Mouse (Mus musculus) liver, embryonic 16.5 days (tissue): ENCODE measurements around the gene Rad1. TPM values are rescaled to one million over a fixed set of nuclear protein-coding genes. Genes with fewer than 3 reads are reported as not detected.
"Not testable (repeated sequence)": the region's sequence is repeated elsewhere in the genome, so short reads cannot be mapped to it uniquely, and the experiment has no call there.

ENCODE experiments used
- ATAC-seq: fragments of 200-750 bp; cut with Nextera tagmentation; 2 replicates; pipeline ENCODE4 v1.8.0; 2017; ENCODE audit warnings: low read depth, mild to moderate bottlenecking, moderate number of reproducible peaks, moderate library complexity
- H3K27ac ChIP-seq: fragments of 300-500 bp; sonication (generic); 2 replicates; pipeline ENCODE4 v1.5.1; 2014; ENCODE audit warnings: mild to moderate bottlenecking, low read length
- H3K27me3 ChIP-seq: fragments of 300-500 bp; sonication (generic); 2 replicates; pipeline ENCODE4 v1.6.1; 2014; ENCODE audit warnings: low read depth, low read length, mixed read lengths; ENCODE audit not compliant: control insufficient read depth, insufficient read depth
- H3K36me3 ChIP-seq: fragments of 300-500 bp; sonication (generic); 2 replicates; pipeline ENCODE4 v1.6.1; 2014; ENCODE audit warnings: mild to moderate bottlenecking; ENCODE audit not compliant: control insufficient read depth, insufficient read depth
- H3K4me1 ChIP-seq: fragments of 300-500 bp; sonication (generic); 2 replicates; pipeline ENCODE4 v1.6.1; 2014; ENCODE audit warnings: low read depth, low read length, mixed read lengths; ENCODE audit not compliant: control insufficient read depth
- H3K4me2 ChIP-seq: fragments of 300-500 bp; sonication (generic); 2 replicates; pipeline ENCODE4 v1.6.1; 2014; ENCODE audit warnings: low read depth, low read length, mixed read lengths
- H3K4me3 ChIP-seq: fragments of 300-500 bp; sonication (generic); 2 replicates; pipeline ENCODE4 v1.5.1; 2014; ENCODE audit warnings: low read depth, mild to moderate bottlenecking, low read length
- H3K9ac ChIP-seq: fragments of 300-500 bp; sonication (generic); 2 replicates; pipeline ENCODE4 v1.6.1; 2014; ENCODE audit warnings: low read depth, low read length
- H3K9me3 ChIP-seq: fragments of 300-500 bp; sonication (generic); replicated peaks from 2 replicates; pipeline ENCODE4 v1.6.1; 2016; ENCODE audit warnings: low read length; ENCODE audit not compliant: control insufficient read depth
- WGBS: fragments of 180-500 bp; shearing (Covaris S2); extraction: QIAGEN DNeasy Blood & Tissue Kit; methylation state at CpG from one replicate; pipeline ENCODE4 v1.1.7; 2014; ENCODE audit not compliant: insufficient replicate concordance; 5-methylcytosine and 5-hydroxymethylcytosine counted together
- polyA plus RNA-seq: library from polyadenylated mRNA; unstranded; fragments of >200 nt; fragmentation: Nextera tagmentation; extraction: Ambion mirVana; gene quantifications from 2 replicates; pipeline ENCODE4 v1.2.1, GENCODE M21; 2015

The Rad1 gene
- polyA plus RNA-seq, 1 experiment from 2014 or later, result 12.2 TPM

DNA sequence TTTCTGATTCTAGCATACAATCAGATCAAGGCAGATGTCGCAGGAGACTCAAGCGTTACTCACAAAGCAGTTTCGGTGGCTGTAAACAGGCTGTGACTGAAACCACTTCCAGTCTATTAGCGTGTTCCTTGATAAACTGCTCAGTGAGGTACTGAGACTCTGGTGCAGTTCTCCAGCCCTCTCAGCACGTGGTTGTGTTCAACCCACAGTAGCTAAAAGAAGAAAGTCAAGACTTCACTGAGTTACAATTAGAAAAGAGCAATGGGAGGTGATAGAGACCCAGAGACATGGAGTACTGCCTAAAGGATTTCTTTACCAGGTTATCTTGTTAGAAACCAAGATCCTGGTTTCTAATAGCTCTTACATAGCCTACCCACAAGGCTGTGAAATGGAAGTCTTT lies 13.8 kb downstream of the Rad1 start:
- 52% methylated on average over 5 of the region's 5 CpGs for WGBS
- ATAC-seq, result no peak

GRCm38 (mm10) chr15:10500035-10500434 lies 14.2 kb downstream of the Rad1 start:
- Histone ChIP-seq H3K9me3 (no peaks in the 10 kb centered on the region), H3K4me1 (no peaks in the 10 kb centered on the region), H3K4me2 (no peak overlapping the region), H3K9ac (no peak overlapping the region), H3K36me3 (peaks cover 5% of the 10 kb centered on the region), H3K27me3 (no peaks in the 10 kb centered on the region), H3K4me3 (no peak overlapping the region), H3K27ac (no peak overlapping the region)
- ATAC-seq, result no peak
- WGBS, result 45% methylated on average over 5 of the region's 5 CpGs

More for the DNA sequence above, 13.8 kb downstream of the Rad1 start:
- H3K9ac ChIP-seq, result no peak overlapping the region
- no peak overlapping the region for H3K4me3 ChIP-seq
- H3K27me3 ChIP-seq, result no peaks in the 10 kb centered on the region
- no peaks in the 10 kb centered on the region for H3K9me3 ChIP-seq
- no peak overlapping the region for H3K4me2 ChIP-seq
- H3K36me3 ChIP-seq, result peaks cover 5% of the 10 kb centered on the region
- no peak overlapping the region for H3K27ac ChIP-seq
- H3K4me1 ChIP-seq, result no peaks in the 10 kb centered on the region

DNA sequence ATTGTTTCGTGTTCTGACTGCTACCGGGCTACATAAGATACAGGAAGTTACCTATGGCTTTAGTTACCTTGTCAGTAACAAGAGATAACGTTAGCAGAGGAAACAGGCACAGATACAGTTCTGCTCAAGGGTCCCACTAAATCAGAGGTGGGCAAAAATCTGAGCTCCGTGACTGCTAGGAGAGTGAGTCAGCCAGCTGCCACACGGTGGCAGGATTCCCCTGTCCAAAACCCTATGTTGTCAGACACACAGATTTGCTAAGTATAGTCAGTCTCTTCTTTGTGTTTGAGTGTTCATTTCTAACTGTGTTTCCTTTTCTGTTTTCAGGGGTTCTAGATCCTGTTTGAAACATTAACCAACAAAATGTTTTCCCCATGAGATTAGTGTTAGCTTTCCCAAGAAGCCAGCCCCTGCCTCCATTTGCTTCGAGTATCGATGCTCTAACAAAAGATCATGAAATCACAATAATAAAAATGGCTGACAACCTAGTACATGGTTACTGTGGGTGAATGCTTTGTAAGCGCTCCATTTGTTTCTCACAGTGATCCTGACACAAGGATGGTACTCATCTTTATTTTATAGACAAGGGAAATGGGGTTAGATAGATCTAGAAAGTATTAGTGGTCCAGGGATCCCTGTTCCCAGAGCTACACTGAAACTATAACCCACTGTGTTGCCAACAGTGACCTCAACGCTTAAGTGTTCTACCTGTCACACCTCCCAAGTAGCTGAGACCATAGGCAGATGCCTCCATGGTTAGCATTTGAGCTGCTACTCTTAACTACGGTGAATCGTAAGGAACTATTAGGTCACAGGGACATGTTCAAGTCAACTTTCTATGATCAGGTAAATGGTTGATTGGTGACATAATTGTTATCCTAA lies 15.3 kb downstream of the Rad1 start:
- Histone ChIP-seq H3K4me3 (no peak overlapping the region), H3K9ac (no peak overlapping the region), H3K4me2 (no peak overlapping the region), H3K4me1 (no peaks in the 10 kb centered on the region), H3K27me3 (no peaks in the 10 kb centered on the region), H3K27ac (no peak overlapping the region), H3K36me3 (peaks cover 3% of the 10 kb centered on the region), H3K9me3 (no peaks in the 10 kb centered on the region)
- 45% methylated on average over 11 of the region's 11 CpGs for WGBS
- no peak for ATAC-seq

- no peaks in the 10 kb centered on the region for H3K27me3 ChIP-seq
- H3K4me2 ChIP-seq, result no peak overlapping the region
- H3K36me3 ChIP-seq, result no peaks in the 10 kb centered on the region
- 60% methylated on average over 11 of the region's 11 CpGs for WGBS
- H3K4me1 ChIP-seq, result no peaks in the 10 kb centered on the region
- ATAC-seq, result no peak
- no peak overlapping the region for H3K4me3 ChIP-seq
- H3K27ac ChIP-seq, result no peak overlapping the region
- no peak overlapping the region for H3K9ac ChIP-seq
- no peaks in the 10 kb centered on the region for H3K9me3 ChIP-seq
Observed at GRCm38 (mm10) chr15:10506099-10506498, 20.3 kb downstream of the Rad1 start.

DNA sequence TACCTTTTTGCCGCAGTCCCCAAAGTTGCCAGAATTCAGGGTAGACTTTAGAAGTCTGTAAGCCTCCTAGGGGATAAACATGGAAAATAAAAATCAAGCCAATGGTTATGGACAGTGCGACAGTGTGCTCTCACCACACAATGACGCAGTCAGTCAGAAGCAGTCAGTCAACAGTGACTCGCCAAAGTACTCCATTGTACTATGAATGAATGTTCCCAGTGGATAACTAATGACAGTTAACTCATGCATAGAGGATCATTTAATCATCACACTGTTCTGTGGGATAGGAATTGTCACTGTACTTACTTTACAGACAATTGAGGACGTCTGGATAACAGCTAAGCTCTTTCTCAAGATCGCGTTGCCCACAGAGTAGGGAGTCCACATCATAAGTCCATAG lies 29.3 kb downstream of the Rad1 start:
- ATAC-seq, result no peak
- Histone ChIP-seq H3K27me3 (no peaks in the 10 kb centered on the region), H3K27ac (no peak overlapping the region), H3K36me3 (no peaks in the 10 kb centered on the region), H3K9me3 (no peaks in the 10 kb centered on the region), H3K4me2 (no peak overlapping the region), H3K9ac (no peak overlapping the region), H3K4me3 (no peak overlapping the region), H3K4me1 (no peaks in the 10 kb centered on the region)
- WGBS, result 81% methylated on average over 7 of the region's 7 CpGs

DNA sequence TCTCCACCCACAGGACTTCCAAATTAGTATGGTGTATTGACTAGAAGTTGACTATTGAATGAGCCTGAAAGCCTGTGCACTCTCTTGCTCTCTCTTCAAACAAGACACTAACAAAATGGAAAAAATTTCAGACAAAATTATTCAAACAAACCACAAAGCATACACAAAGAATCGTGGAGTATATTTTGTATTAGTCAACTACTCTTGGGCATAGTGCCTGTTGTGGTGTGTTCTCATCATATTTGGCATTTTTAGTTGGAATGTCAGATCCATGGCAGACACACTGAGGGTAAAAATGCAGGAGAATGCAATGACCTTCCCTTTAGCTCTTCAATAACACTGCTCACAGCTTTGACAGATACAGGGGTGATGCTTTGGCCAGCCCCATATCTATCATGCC lies 40.1 kb downstream of the Rad1 start:
- H3K4me3 ChIP-seq, result no peak overlapping the region
- no peak for ATAC-seq
- H3K27me3 ChIP-seq, result no peaks in the 10 kb centered on the region
- no peak overlapping the region for H3K4me2 ChIP-seq
- no peaks in the 10 kb centered on the region for H3K9me3 ChIP-seq
- H3K4me1 ChIP-seq, result no peaks in the 10 kb centered on the region
- no peak overlapping the region for H3K9ac ChIP-seq
- 43% methylated on average over 1 of the region's 1 CpGs for WGBS
- H3K27ac ChIP-seq, result no peak overlapping the region
- no peaks in the 10 kb centered on the region for H3K36me3 ChIP-seq

- WGBS, result 36% methylated on average over 4 of the region's 4 CpGs
Observed at GRCm38 (mm10) chr15:10531352-10531751, 45.5 kb downstream of the Rad1 start.

GRCm38 (mm10) chr15:10533361-10533760 lies 47.5 kb downstream of the Rad1 start:
- WGBS, result 68% methylated on average over 10 of the region's 10 CpGs
- not testable (repeated sequence) for H3K4me3 ChIP-seq, H3K27ac ChIP-seq, H3K9me3 ChIP-seq, H3K36me3 ChIP-seq, H3K4me2 ChIP-seq, H3K27me3 ChIP-seq, H3K9ac ChIP-seq, ATAC-seq, H3K4me1 ChIP-seq

More at GRCm38 (mm10) chr15:10531352-10531751, 45.5 kb downstream of the Rad1 start:
- Histone ChIP-seq H3K4me2 (no peak overlapping the region), H3K27me3 (no peaks in the 10 kb centered on the region), H3K4me3 (no peak overlapping the region), H3K9me3 (no peaks in the 10 kb centered on the region), H3K36me3 (no peaks in the 10 kb centered on the region), H3K4me1 (no peaks in the 10 kb centered on the region), H3K27ac (no peak overlapping the region), H3K9ac (no peak overlapping the region)
- peak; percentile 60; the same call in 1 of the 2 replicates for ATAC-seq

DNA sequence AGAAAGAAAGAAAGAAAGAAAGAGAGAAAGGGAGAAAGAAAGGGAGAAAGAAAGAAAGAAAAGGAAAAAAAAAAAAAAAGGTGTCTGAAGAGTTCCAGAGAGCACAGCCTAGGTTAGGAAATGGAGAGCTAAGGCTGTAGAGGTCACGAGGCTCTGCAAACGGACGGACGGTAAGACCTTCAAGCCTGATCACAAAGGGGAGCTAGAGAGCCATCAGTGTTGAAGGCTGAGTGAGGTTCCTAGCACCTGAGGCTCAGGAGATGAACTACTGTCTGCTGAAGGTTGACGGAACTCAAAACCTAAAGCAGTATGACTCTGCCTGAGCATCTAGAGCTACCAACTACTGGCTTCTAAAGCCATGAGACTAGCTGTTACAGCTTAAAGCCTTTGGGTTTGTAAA lies 48.8 kb downstream of the Rad1 start:
- WGBS, result 62% methylated on average over 5 of the region's 5 CpGs
- H3K9ac ChIP-seq, result no peak overlapping the region
- no peak overlapping the region for H3K27ac ChIP-seq
- H3K4me2 ChIP-seq, result no peak overlapping the region
- ATAC-seq, result no peak
- no peaks in the 10 kb centered on the region for H3K27me3 ChIP-seq
- H3K9me3 ChIP-seq, result no peaks in the 10 kb centered on the region
- H3K4me1 ChIP-seq, result no peaks in the 10 kb centered on the region
- H3K4me3 ChIP-seq, result no peak overlapping the region
- H3K36me3 ChIP-seq, result no peaks in the 10 kb centered on the region
